In genomic region chr10:54202362-54202761, GRCm38 (mm10) we compare ENCODE assay signal across 28 mouse cellular contexts.
DNase-seq lines count a peak whose midpoint lies in the region; ATAC-seq and TF ChIP-seq lines count a peak whose summit lies in the region.
"Had no signal": no experiment of that assay in that cellular context is flagged by ENCODE, and none has a peak within 500 bp of the region (broad histone marks: within the 10 kb centered on the region; RNA-seq: fewer than 3 reads in every experiment).

No protein-coding gene starts in this region.

- no peaks in the 10 kb centered on the region for H3K4me1 ChIP-seq in forebrain, postnatal 0 days (ENCODE audit: insufficient read depth)
- H3K4me1 ChIP-seq in forebrain, embryonic 15.5 days = no peaks in the 10 kb centered on the region
- no peaks in the 10 kb centered on the region for H3K4me1 ChIP-seq in thymus, adult 2 months (replicated peaks; ENCODE audit: control insufficient read depth, insufficient read depth, low read length)
- H3K4me1 ChIP-seq: embryonic facial prominence, embryonic 13.5 days; embryonic facial prominence, embryonic 15.5 days; forebrain, embryonic 10.5 days; forebrain, embryonic 13.5 days had no signal

- H3K36me3 ChIP-seq in forebrain, postnatal 0 days (ENCODE audit: insufficient read depth) = no peaks in the 10 kb centered on the region
- H3K36me3 ChIP-seq in forebrain, embryonic 15.5 days = no peaks in the 10 kb centered on the region
- no peaks in the 10 kb centered on the region for H3K36me3 ChIP-seq in thymus, adult 2 months (ENCODE audit: control insufficient read depth, insufficient read depth, low read length)
- H3K36me3 ChIP-seq: embryonic facial prominence, embryonic 13.5 days; embryonic facial prominence, embryonic 15.5 days; forebrain, embryonic 10.5 days; G1E had no signal

- WGBS in forebrain, postnatal 0 days = 75% methylated on average over 3 of the region's 3 CpGs
- 91% methylated on average over 3 of the region's 3 CpGs for WGBS in forebrain, embryonic 15.5 days
- 40% methylated on average over 3 of the region's 3 CpGs for WGBS in thymus, adult 2 months

- TF ChIP-seq POLR2A in brain, embryonic 14.5 days (IDR thresholded peaks at IDR 0.05; ENCODE audit: borderline replicate concordance, extremely low read depth, insufficient read depth, insufficient read length, poor library complexity, severe bottlenecking) = no peak
- TF ChIP-seq POLR2A in thymus, adult 2 months (IDR thresholded peaks at IDR 0.05; ENCODE audit: control insufficient read depth, extremely low read depth, insufficient read depth, low read length, poor library complexity) = no peak

- no peaks in the 10 kb centered on the region for H3K9me3 ChIP-seq in forebrain, postnatal 0 days (ENCODE audit: low read length)
- H3K9me3 ChIP-seq in forebrain, embryonic 15.5 days = no peaks in the 10 kb centered on the region
- H3K9me3 ChIP-seq: embryonic facial prominence, embryonic 13.5 days; embryonic facial prominence, embryonic 15.5 days; forebrain, embryonic 10.5 days; forebrain, embryonic 13.5 days; G1E had no signal

- no peak for DNase-seq in forebrain, postnatal 0 days
- peak; percentile 19 for DNase-seq in brain, embryonic 14.5 days (ENCODE audit: low read depth)
- no peak for DNase-seq in spleen, postnatal 4 days (ENCODE audit: low spot score in 2 of 2)
- DNase-seq in thymus, adult 2 months = no peak
- DNase-seq: adrenal gland, adult 2 months; adrenal gland, postnatal 10 days; adrenal gland, postnatal 25 days; B cell, adult 2 months; cerebellum, adult 11 months; cerebellum, adult 18-20 months; cerebellum, adult 8-10 months; cerebellum, adult 9-11 months; cerebellum, postnatal 14 days; cerebellum, postnatal 36 days; embryo, embryonic 11 days had no signal

- no peak overlapping the region for H3K4me2 ChIP-seq in forebrain, postnatal 0 days (ENCODE audit: low read depth)
- no peak overlapping the region for H3K4me2 ChIP-seq in forebrain, embryonic 15.5 days (replicated peaks)
- H3K4me2 ChIP-seq: embryonic facial prominence, embryonic 13.5 days; embryonic facial prominence, embryonic 15.5 days; forebrain, embryonic 13.5 days had no signal

- no peak overlapping the region for H3K9ac ChIP-seq in forebrain, postnatal 0 days
- no peak overlapping the region for H3K9ac ChIP-seq in forebrain, embryonic 15.5 days (replicated peaks)
- H3K9ac ChIP-seq: embryonic facial prominence, embryonic 13.5 days; embryonic facial prominence, embryonic 15.5 days; forebrain, embryonic 13.5 days had no signal

- ATAC-seq in forebrain, postnatal 0 days = 0 out of 2 replicates have a peak, but pooled peaks have one; percentile 58
- no peak for ATAC-seq in forebrain, embryonic 15.5 days (replicated peaks)
- ATAC-seq in megakaryocyte progenitor cell, adult 5-6 weeks (replicated peaks; ENCODE audit: poor library complexity) = 0 out of 2 replicates have a peak, but pooled peaks have one; percentile 31
- no peak for ATAC-seq in cerebellum, adult (ENCODE audit: insufficient number of reproducible peaks, low FRiP score, low TSS enrichment)
- ATAC-seq: activated CD4-positive, CD25-positive, alpha-beta regulatory T cell, adult 4 months; CD4-positive, CD25-positive, alpha-beta regulatory T cell, adult 4 months; Patski had no signal

- H3K27me3 ChIP-seq in forebrain, postnatal 0 days (ENCODE audit: insufficient read depth, low read length) = no peaks in the 10 kb centered on the region
- no peaks in the 10 kb centered on the region for H3K27me3 ChIP-seq in forebrain, embryonic 15.5 days
- H3K27me3 ChIP-seq in thymus, adult 2 months (ENCODE audit: control insufficient read depth, insufficient read depth, low read length) = no peaks in the 10 kb centered on the region
- H3K27me3 ChIP-seq: CH12.LX; embryonic facial prominence, embryonic 13.5 days; embryonic facial prominence, embryonic 15.5 days; forebrain, embryonic 13.5 days had no signal

- TF ChIP-seq CTCF in forebrain, postnatal 0 days (IDR thresholded peaks at IDR 0.05; ENCODE audit: low read depth) = no peak
- no peak for TF ChIP-seq CTCF in brain, embryonic 14.5 days (IDR thresholded peaks at IDR 0.05; ENCODE audit: borderline replicate concordance, extremely low read depth, insufficient read depth, insufficient read length)
- no peak for TF ChIP-seq CTCF in thymus, adult 2 months (IDR thresholded peaks at IDR 0.05; ENCODE audit: borderline replicate concordance, control insufficient read depth, extremely low read depth, insufficient read depth, low read length, poor library complexity)

- H3K27ac ChIP-seq in forebrain, postnatal 0 days (ENCODE audit: low read depth, low read length) = no peak overlapping the region
- no peak overlapping the region for H3K27ac ChIP-seq in forebrain, embryonic 15.5 days (replicated peaks)
- no peak overlapping the region for H3K27ac ChIP-seq in thymus, adult 2 months (ENCODE audit: control insufficient read depth, insufficient read depth, low read length)
- H3K27ac ChIP-seq: embryonic facial prominence, embryonic 13.5 days; embryonic facial prominence, embryonic 15.5 days; forebrain, embryonic 10.5 days; forebrain, embryonic 13.5 days had no signal

- H3K4me3 ChIP-seq in forebrain, postnatal 0 days (ENCODE audit: low read depth, low read length) = no peak overlapping the region
- no peak overlapping the region for H3K4me3 ChIP-seq in forebrain, embryonic 15.5 days
- H3K4me3 ChIP-seq in thymus, adult 2 months (ENCODE audit: control insufficient read depth, insufficient read depth, low read length) = no peak overlapping the region
- H3K4me3 ChIP-seq: embryonic facial prominence, embryonic 13.5 days; embryonic facial prominence, embryonic 15.5 days; erythroblast, embryonic 14.5 days; forebrain, embryonic 10.5 days; forebrain, embryonic 13.5 days had no signal

Comparison
In these comparisons a context has a peak if more than half of its experiments do, and no peak if none do; other contexts are left out.
1. ATAC-seq: peak in forebrain, postnatal 0 days (single experiment) and megakaryocyte progenitor cell, adult 5-6 weeks (single experiment); none in forebrain, embryonic 15.5 days (single experiment) and cerebellum, adult (single experiment).